Mouse (Mus musculus): ENCODE measurements around the gene Sertad1. TPM values are rescaled to one million over a fixed set of nuclear protein-coding genes. Genes with fewer than 3 reads are reported as not detected.

The Sertad1 gene
- polyA plus RNA-seq, 1 experiment from 2014 or later: 9.8 TPM

DNA sequence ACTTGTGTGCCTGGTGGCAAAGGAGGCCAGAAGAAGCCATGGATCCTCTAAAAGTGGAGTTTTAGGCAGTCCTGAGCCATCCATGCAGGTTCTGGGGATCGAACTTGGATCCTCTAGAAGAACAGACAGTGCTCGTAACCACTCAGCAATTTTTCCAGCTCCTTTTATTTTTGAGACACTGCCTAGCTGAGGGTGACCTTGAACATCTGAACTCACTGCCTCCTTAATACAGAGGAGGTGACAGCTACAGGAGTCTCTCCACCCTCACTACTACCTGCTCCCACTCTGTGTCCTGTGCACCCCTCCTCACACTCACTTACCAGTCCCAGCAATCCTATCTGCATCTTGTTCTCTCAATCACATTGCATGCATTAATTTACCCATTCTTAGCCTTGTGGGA is 11.1 kb upstream of the Sertad1 start:
- no peaks in the 10 kb centered on the region for H3K9me3 ChIP-seq
- no peak overlapping the region for H3K4me3 ChIP-seq
- H3K27me3 ChIP-seq: no peaks in the 10 kb centered on the region
- no peak overlapping the region for H3K9ac ChIP-seq
- peaks cover 3% of the 10 kb centered on the region for H3K4me1 ChIP-seq (replicated peaks)
- peaks cover 3% of the 10 kb centered on the region; the same call in 1 of the 2 replicates for H3K36me3 ChIP-seq
- no peak for ATAC-seq (ENCODE audit: low FRiP score, low read depth)
- peak overlapping the region; percentile 88; the same call in 1 of the 2 replicates for H3K4me2 ChIP-seq
- WGBS: 98% methylated on average over 2 of the region's 2 CpGs
- H3K27ac ChIP-seq (replicated peaks): no peak overlapping the region

- no peaks in the 10 kb centered on the region for H3K9me3 ChIP-seq
- H3K4me2 ChIP-seq: no peak overlapping the region
- no peak overlapping the region for H3K9ac ChIP-seq
- H3K4me1 ChIP-seq (replicated peaks): peaks cover 7% of the 10 kb centered on the region
- no peak overlapping the region for H3K27ac ChIP-seq (replicated peaks)
- H3K4me3 ChIP-seq: no peak overlapping the region
- WGBS: 96% methylated on average over 14 of the region's 14 CpGs
- no peak for ATAC-seq (ENCODE audit: low FRiP score, low read depth)
- peaks cover 3% of the 10 kb centered on the region; the same call in 1 of the 2 replicates for H3K36me3 ChIP-seq
- H3K27me3 ChIP-seq: no peaks in the 10 kb centered on the region
These were observed 10.5 kb upstream of the Sertad1 start for GRCm38 (mm10) chr7:27476098-27476635.

DNA sequence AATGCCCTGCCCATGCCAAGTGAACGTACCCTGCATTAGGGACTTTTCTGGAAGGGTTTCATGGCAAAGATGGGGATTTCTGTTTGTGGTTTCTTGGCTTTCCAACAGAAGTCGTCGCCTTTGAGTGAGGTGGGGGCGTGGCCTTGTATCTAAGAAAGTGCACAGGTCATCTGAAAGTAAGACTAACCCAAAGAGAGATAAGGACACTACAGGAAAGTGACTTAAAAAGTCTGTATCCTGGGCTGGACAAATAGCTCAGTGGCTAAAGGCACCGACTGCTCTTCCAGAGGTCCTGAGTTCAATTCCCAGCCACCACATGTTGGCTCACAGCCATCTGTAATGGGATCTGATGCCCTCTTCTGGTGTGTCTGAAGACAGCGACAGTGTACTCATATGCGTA is 8.1 kb upstream of the Sertad1 start:
- ATAC-seq (ENCODE audit: low FRiP score, low read depth): no peak
- no peak overlapping the region for H3K4me2 ChIP-seq
- no peak overlapping the region for H3K9ac ChIP-seq
- no peak overlapping the region for H3K27ac ChIP-seq (replicated peaks)
- peaks cover 12% of the 10 kb centered on the region for H3K4me1 ChIP-seq (replicated peaks)
- H3K36me3 ChIP-seq: peaks cover 3% of the 10 kb centered on the region; the same call in 1 of the 2 replicates
- H3K9me3 ChIP-seq: no peaks in the 10 kb centered on the region
- no peaks in the 10 kb centered on the region for H3K27me3 ChIP-seq
- 88% methylated on average over 7 of the region's 7 CpGs for WGBS
- no peak overlapping the region for H3K4me3 ChIP-seq

DNA sequence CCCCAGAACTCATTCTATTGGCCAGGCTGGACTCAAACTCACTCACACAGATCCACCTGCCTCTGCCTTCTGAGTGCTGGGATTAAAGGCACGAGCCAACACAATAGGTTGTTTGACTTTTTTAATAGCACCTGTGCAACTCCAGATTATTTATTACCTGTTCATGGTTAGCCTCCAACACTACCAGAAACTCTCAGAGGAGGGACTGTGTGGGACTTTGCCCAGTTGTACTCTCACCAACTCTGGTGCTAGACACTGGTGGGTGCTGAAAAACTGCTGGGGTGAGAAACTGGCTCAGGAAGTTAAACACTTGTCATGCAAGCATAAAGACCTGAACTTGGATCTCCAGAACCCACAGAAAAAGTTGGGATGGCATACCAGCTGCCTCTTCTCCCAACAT is 7.0 kb upstream of the Sertad1 start:
- Histone ChIP-seq H3K9ac (no peak overlapping the region), H3K4me2 (no peak overlapping the region), H3K36me3 (peaks cover 3% of the 10 kb centered on the region; the same call in 1 of the 2 replicates), H3K4me1 (replicated peaks) (peaks cover 12% of the 10 kb centered on the region), H3K9me3 (no peaks in the 10 kb centered on the region), H3K27me3 (no peaks in the 10 kb centered on the region), H3K4me3 (no peak overlapping the region), H3K27ac (replicated peaks) (no peak overlapping the region)
- 89% methylated on average over 1 of the region's 1 CpGs for WGBS
- no peak for ATAC-seq (ENCODE audit: low FRiP score, low read depth)

GRCm38 (mm10) chr7:27480506-27480905 is 6.2 kb upstream of the Sertad1 start:
- Histone ChIP-seq H3K9me3 (no peaks in the 10 kb centered on the region), H3K4me3 (no peak overlapping the region), H3K36me3 (peaks cover 3% of the 10 kb centered on the region; the same call in 1 of the 2 replicates), H3K27me3 (no peaks in the 10 kb centered on the region), H3K4me2 (peak overlapping the region; percentile 72; the same call in 1 of the 2 replicates), H3K4me1 (replicated peaks) (peaks cover 12% of the 10 kb centered on the region), H3K9ac (no peak overlapping the region), H3K27ac (replicated peaks) (0 out of 2 replicates have a peak overlapping the region, but pooled peaks have one; percentile 44)
- ATAC-seq (ENCODE audit: low FRiP score, low read depth): no peak
- 82% methylated on average over 3 of the region's 3 CpGs for WGBS

GRCm38 (mm10) chr7:27480927-27481626 is 5.6 kb upstream of the Sertad1 start:
- H3K9ac ChIP-seq: peak overlapping the region; percentile 41
- peak overlapping the region; percentile 68 for H3K27ac ChIP-seq (replicated peaks)
- H3K4me2 ChIP-seq: peak overlapping the region; percentile 72
- WGBS: 13% methylated on average over 11 of the region's 11 CpGs
- peaks cover 3% of the 10 kb centered on the region; the same call in 1 of the 2 replicates for H3K36me3 ChIP-seq
- H3K27me3 ChIP-seq: no peaks in the 10 kb centered on the region
- no peak for ATAC-seq (ENCODE audit: low FRiP score, low read depth)
- peak overlapping the region; percentile 31 for H3K4me3 ChIP-seq
- H3K4me1 ChIP-seq (replicated peaks): peaks cover 13% of the 10 kb centered on the region
- no peaks in the 10 kb centered on the region for H3K9me3 ChIP-seq

GRCm38 (mm10) chr7:27481627-27481969 is 5.1 kb upstream of the Sertad1 start:
- Histone ChIP-seq H3K4me3 (peak overlapping the region; percentile 31), H3K27ac (replicated peaks) (peak overlapping the region; percentile 68), H3K36me3 (peaks cover 3% of the 10 kb centered on the region; the same call in 1 of the 2 replicates), H3K27me3 (no peaks in the 10 kb centered on the region), H3K9ac (peak overlapping the region; percentile 41), H3K4me2 (peak overlapping the region; percentile 72), H3K4me1 (replicated peaks) (peaks cover 17% of the 10 kb centered on the region), H3K9me3 (no peaks in the 10 kb centered on the region)
- ATAC-seq (ENCODE audit: low FRiP score, low read depth): peak; percentile 80
- 3% methylated on average over 8 of the region's 12 CpGs for WGBS

GRCm38 (mm10) chr7:27483860-27484259 is 2.9 kb upstream of the Sertad1 start:
- Histone ChIP-seq H3K9ac (no peak overlapping the region), H3K27ac (replicated peaks) (no peak overlapping the region), H3K4me3 (no peak overlapping the region), H3K27me3 (no peaks in the 10 kb centered on the region), H3K4me1 (replicated peaks) (peaks cover 29% of the 10 kb centered on the region), H3K36me3 (no peaks in the 10 kb centered on the region), H3K4me2 (no peak overlapping the region), H3K9me3 (no peaks in the 10 kb centered on the region)
- ATAC-seq (ENCODE audit: low FRiP score, low read depth): no peak
- 89% methylated on average over 4 of the region's 4 CpGs for WGBS

DNA sequence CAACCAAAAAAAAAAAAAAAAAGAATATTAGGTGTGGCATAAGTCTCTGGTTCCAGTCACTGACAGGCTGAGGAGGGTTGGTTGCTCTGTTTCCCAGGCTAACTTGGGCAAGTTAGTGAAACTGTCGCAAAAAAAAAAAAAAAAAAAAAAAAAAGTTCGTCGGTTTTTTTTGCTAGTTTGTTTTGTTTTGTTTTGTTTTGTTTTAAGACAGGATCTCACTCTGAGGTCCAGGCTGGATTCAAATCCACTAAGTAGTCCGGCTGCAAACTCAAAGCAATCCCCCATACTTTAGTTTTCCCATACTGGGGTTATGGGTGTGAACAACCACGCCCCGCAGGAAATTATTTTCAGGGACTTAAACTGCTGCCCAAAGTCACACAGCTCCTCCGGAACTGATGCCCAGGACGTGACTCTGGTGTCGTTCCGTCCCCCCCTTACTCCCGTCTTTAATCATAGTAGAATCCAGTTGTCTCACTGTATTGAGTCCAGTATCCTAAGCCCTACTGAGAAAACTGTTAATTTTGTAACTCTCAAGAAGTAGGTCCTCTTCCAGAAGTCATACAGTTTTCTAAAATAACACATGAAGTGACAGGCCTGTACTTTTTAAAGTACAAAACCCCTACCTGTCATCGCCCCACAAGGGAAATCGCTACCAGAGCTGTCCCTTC is 474 bp upstream of the Sertad1 start:
- peak overlapping the region; percentile 28 for H3K9ac ChIP-seq
- H3K4me2 ChIP-seq: peak overlapping the region; percentile 70
- peak overlapping the region; percentile 70 for H3K4me3 ChIP-seq
- H3K36me3 ChIP-seq: no peaks in the 10 kb centered on the region
- peak; percentile 16 for ATAC-seq (ENCODE audit: low FRiP score, low read depth)
- H3K27me3 ChIP-seq: no peaks in the 10 kb centered on the region
- H3K27ac ChIP-seq (replicated peaks): peak overlapping the region; percentile 88
- WGBS: 7% methylated on average over 13 of the region's 13 CpGs
- H3K4me1 ChIP-seq (replicated peaks): peaks cover 30% of the 10 kb centered on the region
- H3K9me3 ChIP-seq: no peaks in the 10 kb centered on the region

GRCm38 (mm10) chr7:27487740-27488268 is 1.1 kb downstream of the Sertad1 start:
- no peak for ATAC-seq (ENCODE audit: low FRiP score, low read depth)
- Histone ChIP-seq H3K36me3 (no peaks in the 10 kb centered on the region), H3K27ac (replicated peaks) (peak overlapping the region; percentile 88), H3K27me3 (no peaks in the 10 kb centered on the region), H3K4me3 (peak overlapping the region; percentile 70), H3K4me2 (peak overlapping the region; percentile 70), H3K4me1 (replicated peaks) (peaks cover 23% of the 10 kb centered on the region), H3K9me3 (no peaks in the 10 kb centered on the region), H3K9ac (peak overlapping the region; percentile 70; the same call in 1 of the 2 replicates)
- 3% methylated on average over 13 of the region's 13 CpGs for WGBS

GRCm38 (mm10) chr7:27489270-27489869 is 2.7 kb downstream of the Sertad1 start:
- Histone ChIP-seq H3K36me3 (no peaks in the 10 kb centered on the region), H3K9me3 (no peaks in the 10 kb centered on the region), H3K4me1 (replicated peaks) (peaks cover 23% of the 10 kb centered on the region), H3K9ac (no peak overlapping the region), H3K4me2 (no peak overlapping the region), H3K4me3 (no peak overlapping the region), H3K27me3 (no peaks in the 10 kb centered on the region), H3K27ac (replicated peaks) (no peak overlapping the region)
- WGBS: 93% methylated on average over 24 of the region's 25 CpGs
- no peak for ATAC-seq (ENCODE audit: low FRiP score, low read depth)

DNA sequence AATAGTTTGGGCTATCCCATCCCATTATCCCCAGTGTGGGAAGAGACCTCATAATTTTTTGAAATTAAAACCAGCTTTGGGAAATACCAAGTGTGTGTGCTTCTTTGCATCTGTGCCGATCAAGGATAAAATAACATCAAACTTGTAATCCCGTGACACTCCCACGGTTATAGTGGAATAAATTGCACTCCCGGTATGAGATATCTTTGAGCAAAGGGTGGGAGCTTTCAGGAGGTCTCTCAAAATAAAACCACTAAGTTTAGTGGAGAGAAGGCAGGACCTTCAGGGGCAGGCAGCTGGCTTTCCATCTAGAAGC is 3.5 kb downstream of the Sertad1 start:
- Histone ChIP-seq H3K4me3 (peak overlapping the region; percentile 31), H3K4me2 (peak overlapping the region; percentile 52), H3K27ac (replicated peaks) (peak overlapping the region; percentile 62), H3K9me3 (no peaks in the 10 kb centered on the region), H3K27me3 (no peaks in the 10 kb centered on the region), H3K9ac (no peak overlapping the region; the same call in 1 of the 2 replicates), H3K4me1 (replicated peaks) (peaks cover 23% of the 10 kb centered on the region), H3K36me3 (no peaks in the 10 kb centered on the region)
- no peak for ATAC-seq (ENCODE audit: low FRiP score, low read depth)
- WGBS: 40% methylated on average over 4 of the region's 4 CpGs
